Mouse (Mus musculus): ENCODE measurements around the gene Atp1a4. TPM values are rescaled to one million over a fixed set of nuclear protein-coding genes. Genes with fewer than 3 reads are reported as not detected.

Atp1a4 gene
- polyA plus RNA-seq, 1 experiment: not detected

- Histone ChIP-seq H3K27ac (ENCODE audit: control insufficient read depth, insufficient read depth, low read depth, low read length, poor library complexity) (no peak within 1 kb of the TSS), H3K4me1 (ENCODE audit: control insufficient read depth, insufficient read depth, low read length) (no peaks in the 10 kb centered on the region), H3K4me3 (replicated peaks; ENCODE audit: control insufficient read depth, low read depth, low read length) (peak within 1 kb of the TSS; percentile 76)
- 1% methylated on average over 38 of the region's 40 CpGs for WGBS
- TF ChIP-seq POLR2A (IDR thresholded peaks at IDR 0.05; ENCODE audit: borderline replicate concordance, control insufficient read depth, low read depth, low read length): 0 out of 2 replicates have a peak, but pooled peaks have one; percentile 22
- TF ChIP-seq CTCF (IDR thresholded peaks at IDR 0.05; ENCODE audit: control insufficient read depth, insufficient read depth, low read length): no peak
These were observed 51.9 kb downstream of the Atp1a4 start, which contains the start of gene Pea15a for GRCm38 (mm10) chr1:172206141-172206917. Gene Pea15a, minus strand, starts transcription at chr1:172206804.

DNA sequence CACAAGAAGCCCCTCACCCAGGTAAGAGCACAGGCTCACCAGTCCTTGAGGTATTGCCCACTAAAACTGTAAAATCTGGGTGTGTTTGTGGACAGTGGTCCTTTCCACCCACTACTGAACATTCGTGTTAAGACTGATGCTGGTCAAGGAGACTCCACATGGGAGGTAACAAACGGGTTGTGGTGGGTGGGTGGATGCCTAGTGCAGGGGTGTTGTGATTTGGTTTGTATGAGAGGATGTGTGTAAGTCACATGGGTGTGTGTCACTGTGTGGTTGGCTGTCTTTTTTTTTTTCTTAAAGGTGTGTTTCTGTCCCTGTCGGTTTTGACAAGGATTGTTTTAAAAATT, 52.5 kb downstream of the Atp1a4 start:
- no peak for TF ChIP-seq POLR2A (IDR thresholded peaks at IDR 0.05; ENCODE audit: borderline replicate concordance, control insufficient read depth, low read depth, low read length)
- TF ChIP-seq CTCF (IDR thresholded peaks at IDR 0.05; ENCODE audit: control insufficient read depth, insufficient read depth, low read length): no peak
- H3K4me1 ChIP-seq (ENCODE audit: control insufficient read depth, insufficient read depth, low read length): no peaks in the 10 kb centered on the region
- no peak overlapping the region for H3K4me3 ChIP-seq (replicated peaks; ENCODE audit: control insufficient read depth, low read depth, low read length)
- H3K27ac ChIP-seq (ENCODE audit: control insufficient read depth, insufficient read depth, low read depth, low read length, poor library complexity): no peak overlapping the region
- 8% methylated on average over 3 of the region's 3 CpGs for WGBS

- 68% methylated on average over 15 of the region's 15 CpGs for WGBS
- H3K4me3 ChIP-seq (replicated peaks; ENCODE audit: control insufficient read depth, low read depth, low read length): no peak overlapping the region
- TF ChIP-seq CTCF (IDR thresholded peaks at IDR 0.05; ENCODE audit: control insufficient read depth, insufficient read depth, low read length) (no peak), POLR2A (IDR thresholded peaks at IDR 0.05; ENCODE audit: borderline replicate concordance, control insufficient read depth, low read depth, low read length) (no peak)
- H3K4me1 ChIP-seq (ENCODE audit: control insufficient read depth, insufficient read depth, low read length): no peaks in the 10 kb centered on the region
- H3K27ac ChIP-seq (ENCODE audit: control insufficient read depth, insufficient read depth, low read depth, low read length, poor library complexity): no peak overlapping the region
These were observed 53.1 kb downstream of the Atp1a4 start for GRCm38 (mm10) chr1:172204814-172205740.

DNA sequence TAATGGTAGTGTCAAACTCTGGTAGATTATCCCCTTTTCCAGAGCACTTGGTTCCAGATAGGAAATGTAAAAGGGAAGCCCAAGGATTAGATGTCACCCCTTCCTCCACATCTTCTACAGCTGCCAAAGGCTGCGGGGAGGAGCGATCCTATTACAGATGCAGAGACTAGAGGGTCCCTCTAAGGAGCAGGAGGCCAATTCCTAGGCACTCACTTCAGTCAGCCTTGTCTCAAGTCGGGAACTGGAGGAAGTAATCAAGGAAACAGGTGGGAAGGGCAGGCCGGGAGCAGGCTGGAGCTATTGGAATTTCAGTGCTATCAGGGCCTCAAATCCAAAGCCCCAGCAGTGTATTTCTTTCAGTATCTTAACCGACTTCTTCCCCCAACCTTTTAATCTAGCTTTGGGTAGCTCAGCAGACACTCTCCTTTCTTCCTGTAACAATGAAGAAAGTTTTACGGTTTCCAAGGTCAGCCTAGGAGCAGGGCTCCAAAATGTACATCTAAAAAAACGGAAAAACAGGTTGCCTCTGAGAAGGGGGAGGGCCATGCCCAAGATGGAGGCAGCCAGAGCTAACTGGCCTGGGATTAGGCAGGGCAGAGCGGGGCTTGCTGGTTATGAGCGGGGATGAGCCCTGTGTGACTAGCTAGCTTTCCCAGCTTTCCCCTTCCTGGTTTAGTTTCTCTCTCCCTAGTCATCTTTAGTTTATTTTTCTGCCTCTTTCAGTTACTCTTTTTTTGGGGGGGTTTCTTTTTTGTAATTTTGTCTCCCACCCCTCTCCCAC, 54.0 kb downstream of the Atp1a4 start:
- Histone ChIP-seq H3K4me3 (replicated peaks; ENCODE audit: control insufficient read depth, low read depth, low read length) (no peak overlapping the region), H3K27ac (ENCODE audit: control insufficient read depth, insufficient read depth, low read depth, low read length, poor library complexity) (no peak overlapping the region), H3K4me1 (ENCODE audit: control insufficient read depth, insufficient read depth, low read length) (no peaks in the 10 kb centered on the region)
- TF ChIP-seq CTCF (IDR thresholded peaks at IDR 0.05; ENCODE audit: control insufficient read depth, insufficient read depth, low read length) (no peak), POLR2A (IDR thresholded peaks at IDR 0.05; ENCODE audit: borderline replicate concordance, control insufficient read depth, low read depth, low read length) (no peak)
- WGBS: 71% methylated on average over 9 of the region's 9 CpGs

DNA sequence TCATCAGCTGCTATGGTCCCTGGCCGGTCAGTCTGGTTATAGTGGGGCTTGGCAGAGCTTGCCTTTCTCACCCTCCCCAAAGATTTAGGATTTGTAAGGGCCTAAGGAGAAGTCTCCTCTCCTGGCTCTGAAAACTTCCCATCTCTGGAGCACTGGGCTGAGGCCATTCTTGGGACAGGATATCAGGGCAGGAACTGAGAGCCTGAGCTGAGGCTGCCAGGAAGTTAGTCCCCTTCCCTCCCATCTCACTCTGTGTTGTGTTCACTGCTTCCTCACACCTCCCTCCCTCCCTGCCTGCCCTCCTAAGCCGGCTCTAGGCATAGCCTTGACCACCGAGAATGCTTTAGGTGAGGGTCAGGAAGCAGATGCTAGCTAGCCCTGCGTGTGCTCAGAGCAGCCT, 54.6 kb downstream of the Atp1a4 start:
- Histone ChIP-seq H3K27ac (ENCODE audit: control insufficient read depth, insufficient read depth, low read depth, low read length, poor library complexity) (no peak overlapping the region), H3K4me1 (ENCODE audit: control insufficient read depth, insufficient read depth, low read length) (no peaks in the 10 kb centered on the region)
- 24% methylated on average over 4 of the region's 4 CpGs for WGBS

DNA sequence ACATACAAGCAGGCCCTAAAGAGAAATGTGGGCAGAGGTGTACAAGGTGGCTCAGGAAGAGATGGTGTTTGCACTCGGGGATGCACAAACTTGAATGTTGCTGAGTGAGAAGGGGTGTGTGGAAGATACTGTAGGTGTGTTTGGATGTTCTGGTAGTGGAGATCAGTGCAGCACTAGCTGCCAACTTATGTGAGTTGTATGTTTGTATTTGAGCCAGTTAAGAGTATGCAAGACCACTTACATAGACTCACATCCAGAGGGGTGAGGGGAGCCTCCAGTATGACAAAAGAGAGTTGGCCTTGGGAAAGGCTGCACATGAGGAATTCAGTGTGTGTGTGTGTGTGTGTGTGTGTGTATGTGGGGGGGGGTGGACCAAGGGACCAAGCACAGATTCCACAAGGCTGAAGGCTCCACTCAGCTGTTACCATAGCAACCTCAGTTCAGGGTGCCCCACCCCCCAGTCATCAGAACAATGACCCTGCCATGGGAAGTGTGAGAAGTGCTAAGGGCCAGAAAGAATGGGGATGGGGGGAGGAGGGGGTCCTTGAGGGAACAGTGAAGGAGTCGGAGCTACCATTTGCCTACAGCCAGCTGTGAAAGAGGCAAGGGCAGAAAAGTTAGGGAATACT, 55.2 kb downstream of the Atp1a4 start:
- H3K4me1 ChIP-seq (ENCODE audit: control insufficient read depth, insufficient read depth, low read length): no peaks in the 10 kb centered on the region
- H3K4me3 ChIP-seq (replicated peaks; ENCODE audit: control insufficient read depth, low read depth, low read length): no peak overlapping the region
- 62% methylated on average over 2 of the region's 2 CpGs for WGBS
- TF ChIP-seq POLR2A (IDR thresholded peaks at IDR 0.05; ENCODE audit: borderline replicate concordance, control insufficient read depth, low read depth, low read length) (no peak), CTCF (IDR thresholded peaks at IDR 0.05; ENCODE audit: control insufficient read depth, insufficient read depth, low read length) (no peak)
- H3K27ac ChIP-seq (ENCODE audit: control insufficient read depth, insufficient read depth, low read depth, low read length, poor library complexity): no peak overlapping the region

More for the DNA sequence above, 54.6 kb downstream of the Atp1a4 start:
- H3K4me3 ChIP-seq (replicated peaks; ENCODE audit: control insufficient read depth, low read depth, low read length): no peak overlapping the region
- no peak for TF ChIP-seq CTCF (IDR thresholded peaks at IDR 0.05; ENCODE audit: control insufficient read depth, insufficient read depth, low read length)
- TF ChIP-seq POLR2A (IDR thresholded peaks at IDR 0.05; ENCODE audit: borderline replicate concordance, control insufficient read depth, low read depth, low read length): no peak

DNA sequence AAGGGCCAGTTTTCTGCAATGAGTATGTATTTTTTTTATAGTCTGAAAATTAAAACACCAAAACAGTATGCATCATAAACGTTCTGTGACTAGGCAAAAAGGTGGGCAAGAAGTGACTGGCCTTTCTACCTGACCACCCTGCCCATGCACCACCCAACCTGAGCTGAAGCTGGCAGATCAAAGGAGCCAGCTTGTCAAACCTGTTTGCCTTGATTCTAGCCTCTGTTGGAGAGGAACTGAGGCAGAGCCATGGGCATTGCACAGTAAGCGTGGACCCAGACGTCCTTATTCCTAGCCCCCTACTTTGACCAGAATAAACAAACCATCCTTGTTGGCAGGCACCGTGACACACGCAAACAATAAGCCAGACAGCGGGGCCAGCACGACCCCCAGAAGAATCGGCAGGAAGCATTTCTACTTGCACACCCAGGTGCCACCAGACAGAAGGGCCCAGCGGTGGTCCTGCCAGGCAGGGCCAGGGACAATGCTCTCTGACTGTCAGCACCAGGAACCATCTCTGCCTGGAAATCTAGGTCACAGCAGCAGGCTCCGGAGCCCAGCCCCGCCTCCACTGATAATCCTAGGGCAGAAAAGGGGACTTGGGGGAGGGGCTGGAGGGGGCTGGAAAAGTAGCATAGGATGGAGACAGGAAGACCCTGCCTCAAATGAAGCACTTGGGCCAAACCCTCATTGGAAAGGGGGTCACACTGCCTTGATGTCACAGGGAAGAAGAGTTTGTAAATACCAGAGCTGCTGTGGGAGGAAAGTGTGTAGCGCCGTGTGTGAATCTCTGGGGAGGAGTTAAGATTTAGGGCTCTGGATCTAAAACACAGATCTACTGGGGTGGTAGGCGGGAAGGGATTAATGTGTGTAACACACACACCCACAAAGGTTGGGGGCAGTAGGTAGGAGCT, 56.0 kb downstream of the Atp1a4 start:
- Histone ChIP-seq H3K4me1 (ENCODE audit: control insufficient read depth, insufficient read depth, low read length) (no peaks in the 10 kb centered on the region), H3K4me3 (replicated peaks; ENCODE audit: control insufficient read depth, low read depth, low read length) (no peak overlapping the region), H3K27ac (ENCODE audit: control insufficient read depth, insufficient read depth, low read depth, low read length, poor library complexity) (no peak overlapping the region)
- 86% methylated on average over 14 of the region's 14 CpGs for WGBS
- TF ChIP-seq CTCF (IDR thresholded peaks at IDR 0.05; ENCODE audit: control insufficient read depth, insufficient read depth, low read length) (no peak), POLR2A (IDR thresholded peaks at IDR 0.05; ENCODE audit: borderline replicate concordance, control insufficient read depth, low read depth, low read length) (no peak)

Data from bone marrow, adult 2 months (tissue).